Mouse (Mus musculus) stomach, embryonic 15.5 days (tissue): ENCODE measurements around the gene Lyz1. TPM values are rescaled to one million over a fixed set of nuclear protein-coding genes. Genes with fewer than 3 reads are reported as not detected.

ENCODE experiments used
- ATAC-seq: fragments of 200-750 bp; cut with Nextera tagmentation; 2 replicates; pipeline ENCODE4 v1.8.0; 2017; ENCODE audit warnings: low read depth, moderate number of reproducible peaks, moderate TSS enrichment; ENCODE audit not compliant: insufficient read depth, low FRiP score
- H3K27ac ChIP-seq: fragments of 300-500 bp; sonication (generic); 2 replicates; pipeline ENCODE4 v1.5.1; 2015; ENCODE audit warnings: mild to moderate bottlenecking, inconsistent platforms
- H3K27me3 ChIP-seq: fragments of 300-500 bp; sonication (generic); replicated peaks from 2 replicates; pipeline ENCODE4 v1.6.1; 2015; ENCODE audit warnings: inconsistent platforms
- H3K36me3 ChIP-seq: fragments of 300-500 bp; sonication (generic); 2 replicates; pipeline ENCODE4 v1.6.1; 2015; ENCODE audit warnings: inconsistent platforms
- H3K4me1 ChIP-seq: fragments of 300-500 bp; sonication (generic); 2 replicates; pipeline ENCODE4 v1.6.1; 2015; ENCODE audit warnings: inconsistent platforms
- H3K4me2 ChIP-seq: fragments of 300-500 bp; sonication (generic); 2 replicates; pipeline ENCODE4 v1.6.1; 2015; ENCODE audit warnings: mild to moderate bottlenecking, inconsistent platforms
- H3K4me3 ChIP-seq: fragments of 300-500 bp; sonication (generic); replicated peaks from 2 replicates; pipeline ENCODE4 v1.5.1; 2015; ENCODE audit warnings: inconsistent platforms
- H3K9ac ChIP-seq: fragments of 300-500 bp; sonication (generic); 2 replicates; pipeline ENCODE4 v1.6.1; 2015; ENCODE audit warnings: inconsistent platforms
- H3K9me3 ChIP-seq: fragments of 300-500 bp; sonication (generic); 2 replicates; pipeline ENCODE4 v1.6.1; 2016; ENCODE audit warnings: inconsistent platforms
- WGBS: fragments of 180-500 bp; shearing (Covaris S2); methylation state at CpG from one replicate; pipeline ENCODE4 v1.1.7; 2015; 5-methylcytosine and 5-hydroxymethylcytosine counted together
- polyA plus RNA-seq: library from polyadenylated mRNA; unstranded; fragments of >200 nt; fragmentation: Nextera tagmentation; extraction: Ambion mirVana; gene quantifications from 2 replicates; pipeline ENCODE4 v1.2.1, GENCODE M21; 2015

Gene Lyz1
- 1.9 and 2.7 TPM in 2 replicates for polyA plus RNA-seq

DNA sequence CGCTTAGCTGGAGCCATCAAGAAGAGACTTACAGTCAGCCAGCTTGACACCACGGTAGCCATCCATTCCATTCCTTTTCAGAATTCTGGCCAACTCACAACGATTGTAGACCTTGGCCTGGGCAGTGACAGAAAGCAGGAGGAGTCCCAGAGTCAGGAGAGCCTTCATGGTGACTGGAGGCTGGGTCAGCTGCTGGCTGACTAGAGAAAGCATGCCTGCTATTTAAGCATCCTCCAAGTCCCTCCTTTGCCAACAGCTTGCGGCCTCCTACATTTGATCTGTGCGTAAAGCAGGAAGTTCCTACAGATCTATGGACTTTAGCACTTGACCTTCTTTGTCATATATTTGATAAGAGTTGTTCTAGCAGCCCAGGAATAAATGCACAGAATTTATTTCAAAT is at the start of gene Lyz1:
TSS of gene Lyz1 (minus strand) at position 198 of the 400 bp plus-strand sequence.
- no peak within 1 kb of the TSS for H3K9ac ChIP-seq
- H3K4me1 ChIP-seq, result no peaks in the 10 kb centered on the region
- H3K4me3 ChIP-seq, result no peak within 1 kb of the TSS
- H3K27me3 ChIP-seq, result no peaks in the 10 kb centered on the region
- H3K36me3 ChIP-seq, result no peaks in the 10 kb centered on the region
- no peak for ATAC-seq
- no peaks in the 10 kb centered on the region for H3K9me3 ChIP-seq
- no peak within 1 kb of the TSS for H3K27ac ChIP-seq
- 60% methylated on average over 5 of the region's 5 CpGs for WGBS
- no peak within 1 kb of the TSS for H3K4me2 ChIP-seq

DNA sequence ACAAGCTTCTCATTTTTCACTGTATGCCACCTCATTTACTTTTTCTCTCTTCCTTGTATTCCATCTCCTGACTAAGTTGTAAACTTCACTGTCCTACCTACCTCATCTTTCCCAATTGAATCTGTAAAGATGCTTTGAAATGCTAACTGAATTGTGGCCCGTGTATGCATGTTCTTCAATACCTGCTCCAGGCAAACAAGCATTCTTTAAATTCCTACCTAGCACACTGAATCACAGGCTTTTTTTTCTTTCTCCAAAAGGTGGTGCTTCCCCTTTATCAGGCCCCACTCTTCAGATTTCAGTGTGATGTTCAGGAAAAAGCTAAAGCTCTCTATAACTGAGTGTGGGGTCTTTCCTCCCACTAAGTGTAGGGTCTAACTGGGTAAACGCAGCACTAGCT is 49.7 kb upstream of the Lyz1 start:
- H3K36me3 ChIP-seq, result no peaks in the 10 kb centered on the region
- no peak overlapping the region for H3K9ac ChIP-seq
- H3K27me3 ChIP-seq, result no peaks in the 10 kb centered on the region
- no peaks in the 10 kb centered on the region for H3K9me3 ChIP-seq
- no peak overlapping the region for H3K27ac ChIP-seq
- H3K4me1 ChIP-seq, result no peaks in the 10 kb centered on the region
- 68% methylated on average over 2 of the region's 2 CpGs for WGBS
- no peak for ATAC-seq
- H3K4me3 ChIP-seq, result no peak overlapping the region
- no peak overlapping the region for H3K4me2 ChIP-seq

DNA sequence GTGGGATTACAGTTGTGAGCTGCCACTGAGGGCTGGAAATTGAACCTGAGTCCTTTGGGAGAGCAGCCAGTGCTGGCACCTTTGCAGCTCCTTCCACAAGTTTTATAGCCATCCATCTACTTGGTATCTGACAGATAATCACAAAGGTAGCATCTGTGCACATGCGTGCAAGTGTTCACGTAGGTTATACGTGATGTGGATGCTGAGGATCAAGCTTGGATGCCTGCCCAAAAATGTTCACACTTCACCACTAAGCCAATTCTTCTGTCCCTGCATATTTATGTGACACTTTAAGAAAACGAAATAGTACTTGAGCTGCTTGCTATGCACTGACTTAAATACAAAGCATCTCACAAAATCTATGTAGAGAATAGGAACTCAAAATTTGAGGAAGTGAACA is 48.4 kb upstream of the Lyz1 start:
- WGBS, result 71% methylated on average over 4 of the region's 4 CpGs
- Histone ChIP-seq H3K36me3 (no peaks in the 10 kb centered on the region), H3K9ac (no peak overlapping the region), H3K9me3 (no peaks in the 10 kb centered on the region), H3K4me3 (no peak overlapping the region), H3K4me2 (no peak overlapping the region), H3K27ac (no peak overlapping the region), H3K27me3 (no peaks in the 10 kb centered on the region), H3K4me1 (no peaks in the 10 kb centered on the region)
- no peak for ATAC-seq

DNA sequence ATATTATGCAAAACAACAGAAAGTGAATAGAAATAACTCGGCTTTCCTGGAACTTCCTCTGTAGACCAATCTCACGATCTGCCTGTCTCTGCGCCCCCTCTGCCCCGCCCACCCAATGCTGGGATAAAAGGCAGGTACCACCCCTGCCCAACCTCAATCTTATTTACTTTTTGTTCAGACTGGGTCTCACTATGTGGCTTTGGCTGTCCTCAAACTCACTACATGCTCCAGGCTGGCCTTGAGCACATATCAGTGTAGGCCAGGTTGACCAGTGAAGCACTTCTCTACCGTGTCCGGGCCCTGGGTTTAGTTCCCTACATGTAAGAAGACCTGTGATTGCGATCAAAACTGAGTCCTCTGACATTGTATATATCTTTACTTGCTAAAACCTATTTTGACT is 46.6 kb upstream of the Lyz1 start:
- 77% methylated on average over 7 of the region's 7 CpGs for WGBS
- H3K27ac ChIP-seq, result no peak overlapping the region
- ATAC-seq, result no peak
- H3K4me3 ChIP-seq, result no peak overlapping the region
- no peaks in the 10 kb centered on the region for H3K4me1 ChIP-seq
- H3K9ac ChIP-seq, result no peak overlapping the region
- H3K4me2 ChIP-seq, result no peak overlapping the region
- no peaks in the 10 kb centered on the region for H3K27me3 ChIP-seq
- H3K36me3 ChIP-seq, result no peaks in the 10 kb centered on the region
- no peaks in the 10 kb centered on the region for H3K9me3 ChIP-seq

DNA sequence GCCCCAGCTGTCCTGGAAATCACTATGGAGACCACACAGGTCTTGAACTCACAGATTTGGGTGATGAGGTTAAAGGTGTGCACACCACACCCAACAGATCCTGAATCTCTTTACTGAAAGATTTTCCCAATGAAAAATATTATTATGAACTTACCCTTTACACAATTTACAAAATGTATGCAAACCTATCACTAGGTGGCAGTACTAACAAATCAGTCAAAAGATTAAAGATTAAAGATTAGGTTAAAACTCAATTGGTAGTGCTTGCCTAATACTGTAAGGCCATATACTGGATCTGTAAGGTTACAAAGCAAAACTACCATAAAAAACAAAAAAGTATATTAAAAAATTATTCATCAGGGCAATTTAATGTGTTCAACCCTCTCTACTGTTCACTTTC is 45.3 kb upstream of the Lyz1 start:
- H3K9ac ChIP-seq, result no peak overlapping the region
- 0 out of 2 replicates have a peak, but pooled peaks have one; percentile 37 for ATAC-seq
- H3K27ac ChIP-seq, result no peak overlapping the region
- no peaks in the 10 kb centered on the region for H3K36me3 ChIP-seq
- no peaks in the 10 kb centered on the region for H3K9me3 ChIP-seq
- H3K27me3 ChIP-seq, result no peaks in the 10 kb centered on the region
- H3K4me1 ChIP-seq, result no peaks in the 10 kb centered on the region
- no peak overlapping the region for H3K4me3 ChIP-seq
- H3K4me2 ChIP-seq, result no peak overlapping the region

DNA sequence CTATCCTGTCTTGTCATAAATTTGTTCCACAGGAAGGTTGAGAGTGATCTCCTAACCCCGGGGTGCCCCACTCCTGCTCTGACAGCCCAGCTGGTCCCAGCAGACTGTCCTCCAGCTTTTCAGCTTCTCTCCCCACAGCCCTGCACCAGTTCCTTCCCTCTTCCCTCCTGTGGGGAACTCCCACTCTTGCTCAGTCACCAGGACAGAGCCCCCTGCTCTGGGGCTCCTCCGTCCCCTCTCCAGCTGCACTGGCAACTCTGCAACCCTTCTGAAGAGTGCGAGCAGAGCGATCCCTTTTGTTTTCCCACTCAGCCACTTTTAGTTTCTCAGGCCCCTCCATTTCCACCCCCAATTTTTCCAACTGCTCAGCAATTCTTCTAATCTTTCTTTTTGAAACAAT is 43.0 kb upstream of the Lyz1 start:
- Histone ChIP-seq H3K4me3 (no peak overlapping the region), H3K27ac (no peak overlapping the region), H3K9me3 (no peaks in the 10 kb centered on the region), H3K4me2 (no peak overlapping the region), H3K4me1 (no peaks in the 10 kb centered on the region), H3K9ac (no peak overlapping the region), H3K36me3 (no peaks in the 10 kb centered on the region), H3K27me3 (no peaks in the 10 kb centered on the region)
- WGBS, result 25% methylated on average over 4 of the region's 4 CpGs
- ATAC-seq, result peak; percentile 37; the same call in 1 of the 2 replicates

DNA sequence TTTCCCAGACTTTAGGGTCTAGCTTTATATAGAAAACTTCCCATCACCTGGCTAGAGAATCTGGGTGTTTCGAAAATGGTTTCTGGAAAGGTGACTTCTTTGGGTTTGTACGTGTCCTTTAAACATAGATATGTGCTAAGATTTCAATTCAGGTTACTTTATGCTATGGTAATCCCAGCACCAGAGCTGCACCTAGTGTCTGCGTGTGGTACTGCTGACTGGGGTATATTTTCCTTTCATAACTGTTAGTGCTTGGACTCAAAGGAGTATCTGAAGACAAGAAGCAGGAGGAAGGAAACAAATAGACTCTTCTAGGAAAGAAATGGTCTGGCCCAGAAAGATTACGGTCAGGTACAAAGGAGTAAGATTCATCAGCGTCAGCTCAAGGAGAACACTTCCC is 37.9 kb upstream of the Lyz1 start:
- H3K36me3 ChIP-seq, result no peaks in the 10 kb centered on the region
- H3K9ac ChIP-seq, result no peak overlapping the region
- WGBS, result 70% methylated on average over 5 of the region's 5 CpGs
- H3K4me1 ChIP-seq, result no peaks in the 10 kb centered on the region
- H3K4me3 ChIP-seq, result no peak overlapping the region
- no peak overlapping the region for H3K27ac ChIP-seq
- H3K27me3 ChIP-seq, result no peaks in the 10 kb centered on the region
- no peak overlapping the region for H3K4me2 ChIP-seq
- no peak for ATAC-seq
- H3K9me3 ChIP-seq, result no peaks in the 10 kb centered on the region

DNA sequence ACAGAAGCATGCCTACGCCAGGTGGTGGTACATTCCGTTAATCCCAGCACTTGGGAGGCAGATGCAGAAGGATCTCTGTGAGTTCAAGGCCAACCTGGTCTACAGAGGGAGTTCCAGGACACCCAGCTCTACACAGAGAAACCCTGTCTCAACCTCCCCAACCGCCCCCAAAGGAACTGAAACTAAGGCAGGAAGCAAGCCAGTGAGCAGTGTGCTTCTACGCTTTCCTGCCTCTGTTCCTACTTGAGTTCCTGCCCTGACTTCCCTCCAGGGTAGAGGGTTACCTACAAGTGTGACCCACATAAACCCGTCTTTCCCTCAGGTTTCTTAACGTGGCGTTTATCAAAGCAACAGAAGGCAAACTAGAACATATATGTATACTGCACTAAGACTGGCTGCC is 31.1 kb upstream of the Lyz1 start:
- Histone ChIP-seq H3K27ac (no peak overlapping the region), H3K4me3 (no peak overlapping the region), H3K4me2 (no peak overlapping the region), H3K9ac (no peak overlapping the region), H3K9me3 (no peaks in the 10 kb centered on the region), H3K36me3 (no peaks in the 10 kb centered on the region), H3K27me3 (no peaks in the 10 kb centered on the region), H3K4me1 (no peaks in the 10 kb centered on the region)
- WGBS, result 86% methylated on average over 7 of the region's 7 CpGs
- ATAC-seq, result no peak

DNA sequence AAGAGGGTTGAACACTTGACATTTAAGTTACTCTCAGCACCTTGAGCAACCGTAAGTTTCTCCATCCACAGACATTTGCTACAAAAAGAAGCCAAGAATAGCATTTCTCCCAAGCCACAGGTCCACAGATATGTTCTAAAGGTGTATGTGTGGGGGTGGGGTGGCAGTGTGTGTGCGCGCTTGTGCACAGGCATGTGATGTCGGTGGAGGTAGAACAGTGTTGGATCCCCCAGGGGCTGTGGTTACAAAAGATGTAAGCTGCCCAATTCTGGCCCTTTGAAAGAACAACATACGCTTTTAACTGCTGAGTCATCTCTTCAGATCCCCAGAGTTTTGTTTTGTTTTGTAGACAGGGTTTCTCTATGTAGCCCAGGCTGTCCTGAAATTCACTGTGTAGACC is 30.0 kb upstream of the Lyz1 start:
- 94% methylated on average over 5 of the region's 5 CpGs for WGBS
- Histone ChIP-seq H3K9me3 (no peaks in the 10 kb centered on the region), H3K4me3 (no peak overlapping the region), H3K9ac (no peak overlapping the region), H3K27me3 (no peaks in the 10 kb centered on the region), H3K27ac (no peak overlapping the region), H3K4me2 (no peak overlapping the region), H3K4me1 (no peaks in the 10 kb centered on the region), H3K36me3 (no peaks in the 10 kb centered on the region)
- ATAC-seq, result no peak

DNA sequence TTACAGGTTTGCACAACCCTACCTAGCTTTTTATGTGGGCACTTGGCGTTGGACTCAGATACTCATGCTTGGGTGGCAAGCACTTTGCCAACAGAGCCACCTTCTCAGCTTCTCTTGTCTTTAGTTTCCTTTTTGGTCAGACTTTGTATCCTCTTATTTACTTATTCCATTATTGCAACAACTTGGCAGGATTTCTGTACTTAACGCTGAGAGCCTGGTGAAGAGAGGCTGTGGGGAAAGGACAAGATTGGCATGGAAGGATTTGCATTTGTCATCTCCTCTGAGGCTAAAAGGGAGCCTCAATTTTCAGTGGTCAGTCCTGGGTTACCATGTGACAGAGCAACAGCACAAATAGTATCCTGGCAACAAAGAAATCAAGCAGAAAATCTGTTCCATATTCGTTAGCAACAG is 27.9 kb upstream of the Lyz1 start:
- Histone ChIP-seq H3K9ac (no peak overlapping the region), H3K36me3 (no peaks in the 10 kb centered on the region), H3K4me1 (no peaks in the 10 kb centered on the region), H3K9me3 (no peaks in the 10 kb centered on the region), H3K27me3 (no peaks in the 10 kb centered on the region), H3K4me3 (no peak overlapping the region), H3K27ac (no peak overlapping the region), H3K4me2 (no peak overlapping the region)
- 83% methylated on average over 3 of the region's 3 CpGs for WGBS
- ATAC-seq, result no peak

DNA sequence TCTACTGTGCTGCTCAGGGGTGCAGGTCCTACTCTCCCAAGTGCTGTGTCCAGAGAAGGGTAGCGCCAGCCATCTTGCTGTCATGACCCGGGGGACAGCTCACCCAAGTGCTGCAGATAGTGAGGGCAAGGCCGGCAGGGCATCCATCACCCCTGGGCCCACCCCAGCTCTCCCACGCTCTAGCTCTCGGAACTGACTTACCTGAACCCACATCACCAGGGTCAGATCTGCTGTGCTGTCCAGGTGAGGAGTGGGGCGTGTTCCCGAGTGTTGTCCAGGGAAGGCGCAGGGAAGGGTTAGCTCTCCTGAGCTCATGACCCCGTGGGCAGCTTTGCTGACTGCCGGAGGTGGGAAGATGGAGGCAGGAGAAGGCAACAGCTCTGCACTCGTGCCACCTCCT is 23.7 kb upstream of the Lyz1 start:
- Histone ChIP-seq H3K36me3 (no peaks in the 10 kb centered on the region), H3K27ac (no peak overlapping the region), H3K4me1 (no peaks in the 10 kb centered on the region), H3K27me3 (no peaks in the 10 kb centered on the region), H3K4me2 (no peak overlapping the region), H3K9me3 (no peaks in the 10 kb centered on the region), H3K9ac (no peak overlapping the region), H3K4me3 (no peak overlapping the region)
- ATAC-seq, result no peak; the same call in 1 of the 2 replicates
- 86% methylated on average over 11 of the region's 11 CpGs for WGBS

DNA sequence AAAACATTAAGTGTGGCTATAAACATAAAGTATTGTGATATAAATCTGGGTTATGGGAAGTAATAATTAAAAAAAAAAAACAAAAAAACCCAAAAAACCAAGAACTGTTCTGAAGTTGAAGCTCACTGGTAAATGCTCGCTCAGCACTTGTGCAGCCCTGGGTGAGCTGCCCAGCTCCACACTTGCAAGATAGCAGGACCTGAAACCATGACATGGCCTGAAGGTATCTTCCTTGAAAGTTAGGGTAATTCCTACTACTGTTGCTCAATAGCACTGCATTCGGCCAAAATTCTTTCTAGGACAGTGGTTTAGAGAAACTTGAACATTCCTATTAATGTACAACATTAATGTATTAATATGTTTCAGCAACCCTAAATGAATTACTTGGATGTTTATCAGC is 20.5 kb upstream of the Lyz1 start:
- WGBS, result 86% methylated on average over 2 of the region's 2 CpGs
- H3K4me2 ChIP-seq, result no peak overlapping the region
- no peaks in the 10 kb centered on the region for H3K4me1 ChIP-seq

DNA sequence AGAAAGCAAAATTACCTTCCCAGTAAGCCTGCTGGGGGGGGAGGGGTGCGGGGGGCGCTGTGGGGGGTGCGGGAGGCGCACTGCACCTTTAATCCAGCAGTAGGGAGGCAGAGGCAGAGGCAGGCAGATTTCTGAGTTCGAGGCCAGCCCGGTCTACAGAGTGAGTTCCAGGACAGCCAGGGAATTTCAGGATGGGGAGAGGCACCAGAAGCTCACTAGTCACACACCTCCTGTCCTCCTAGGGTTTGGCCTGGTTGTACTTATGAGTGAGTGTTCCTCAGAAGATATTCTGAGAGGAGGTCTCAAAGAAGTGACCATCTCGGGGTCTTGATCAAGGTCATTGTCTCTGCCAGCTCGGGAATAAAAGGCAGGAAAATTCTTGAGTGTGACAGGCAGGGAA is 19.5 kb upstream of the Lyz1 start:
- ATAC-seq, result no peak
- Histone ChIP-seq H3K9me3 (no peaks in the 10 kb centered on the region), H3K27me3 (no peaks in the 10 kb centered on the region), H3K27ac (no peak overlapping the region), H3K4me2 (no peak overlapping the region), H3K9ac (no peak overlapping the region), H3K4me3 (no peak overlapping the region), H3K4me1 (no peaks in the 10 kb centered on the region), H3K36me3 (no peaks in the 10 kb centered on the region)
- WGBS, result 80% methylated on average over 8 of the region's 8 CpGs

More for the DNA sequence above, 20.5 kb upstream of the Lyz1 start:
- Histone ChIP-seq H3K36me3 (no peaks in the 10 kb centered on the region), H3K27ac (no peak overlapping the region), H3K9ac (no peak overlapping the region), H3K27me3 (no peaks in the 10 kb centered on the region), H3K9me3 (no peaks in the 10 kb centered on the region), H3K4me3 (no peak overlapping the region)
- no peak for ATAC-seq
